Mouse (Mus musculus) cortical plate, adult 2 months (tissue): ENCODE measurements at regions not wholly inside any gene's neighbourhood (a gene's known extent, or its start where the extent isn't known, plus 50 kb on each side); places are given as distances from the start of the nearest gene placed in this dataset.

Experiments used
- H3K27ac ChIP-seq: fragments of 200-500 bp; 2 replicates; pipeline ENCODE4 v1.5.1; 2012; ENCODE audit warnings: low read length, control low read depth, inconsistent platforms; ENCODE audit not compliant: insufficient read depth
- H3K4me1 ChIP-seq: fragments of 200-500 bp; 2 replicates; pipeline ENCODE4 v1.6.1; 2011; ENCODE audit warnings: low read length; ENCODE audit not compliant: control insufficient read depth, insufficient read depth
- H3K4me3 ChIP-seq: fragments of 200-500 bp; 2 replicates; pipeline ENCODE4 v1.5.1; 2011; ENCODE audit warnings: mild to moderate bottlenecking, low read length, control low read depth; ENCODE audit not compliant: insufficient read depth
- CTCF ChIP-seq: fragments of 200-500 bp; IDR thresholded peaks from 2 replicates; pipeline ENCODE4 v1.5.1; 2011; ENCODE audit warnings: mild to moderate bottlenecking, control low read depth, low read length; ENCODE audit not compliant: insufficient read depth; ENCODE audit errors: extremely low read depth
- POLR2A ChIP-seq: fragments of 200-500 bp; IDR thresholded peaks from 2 replicates; pipeline ENCODE4 v1.6.1; 2011; ENCODE audit warnings: mild to moderate bottlenecking, low read length, control low read depth; ENCODE audit not compliant: insufficient read depth; ENCODE audit errors: extremely low read depth

DNA sequence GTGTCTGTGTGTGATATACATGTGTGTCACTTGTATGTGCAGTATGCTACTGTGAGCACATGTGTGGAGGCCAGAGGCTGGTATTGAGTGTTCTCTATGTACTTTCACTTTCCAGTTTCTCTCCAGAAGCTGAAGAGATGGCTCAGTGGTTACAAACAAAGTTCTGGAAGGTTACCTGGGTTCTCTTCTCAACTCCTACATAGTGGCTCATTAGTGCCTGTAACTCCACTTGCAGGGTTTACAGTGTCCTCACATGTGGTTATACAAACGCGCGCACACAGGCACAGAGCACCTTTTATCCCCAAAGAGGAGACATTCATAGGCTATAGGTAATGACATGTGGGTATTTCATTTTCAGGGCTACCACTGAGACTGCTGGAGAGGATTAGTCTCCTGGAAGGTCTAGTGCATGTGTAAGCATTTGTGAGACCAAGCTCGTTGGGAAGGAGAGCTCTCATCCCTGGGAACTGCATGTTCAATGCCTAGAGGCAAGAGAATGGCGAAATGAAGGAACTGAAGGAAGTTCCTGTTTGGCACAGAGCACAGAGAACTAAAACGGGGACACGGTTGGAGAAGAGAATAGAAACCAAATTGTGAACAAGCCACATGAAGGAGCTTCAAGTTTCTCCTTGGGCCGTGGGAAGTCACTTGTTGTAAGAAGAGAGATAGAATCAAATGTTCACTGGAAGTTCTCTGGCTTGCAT is 153.7 kb downstream of the Cog6 start:
- no peak overlapping the region for H3K27ac ChIP-seq
- TF ChIP-seq POLR2A: no peak
- no peak for TF ChIP-seq CTCF
- H3K4me1 ChIP-seq: no peaks in the 10 kb centered on the region
- H3K4me3 ChIP-seq: no peak overlapping the region

DNA sequence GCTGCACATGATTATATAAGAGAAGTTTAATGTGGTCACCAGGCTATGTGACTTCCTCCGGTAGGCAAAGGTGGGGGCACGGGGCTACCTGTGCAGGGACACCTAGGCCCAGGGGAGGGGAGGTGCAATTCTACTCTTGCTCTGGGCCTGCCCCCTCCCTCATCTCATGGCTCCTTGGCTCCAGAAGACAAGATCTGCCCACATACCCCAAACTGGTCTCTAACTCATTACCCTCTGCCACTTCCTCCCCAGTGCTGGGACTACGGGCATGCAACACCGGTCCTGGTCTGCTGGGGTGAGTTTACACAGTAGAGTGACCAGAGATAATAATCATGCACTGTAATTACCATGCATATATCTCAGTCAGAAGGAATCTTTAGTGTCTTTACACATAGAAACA is 155.0 kb downstream of the Cog6 start:
- Histone ChIP-seq H3K27ac (no peak overlapping the region), H3K4me1 (no peaks in the 10 kb centered on the region), H3K4me3 (no peak overlapping the region)
- no peak for TF ChIP-seq CTCF
- no peak for TF ChIP-seq POLR2A

DNA sequence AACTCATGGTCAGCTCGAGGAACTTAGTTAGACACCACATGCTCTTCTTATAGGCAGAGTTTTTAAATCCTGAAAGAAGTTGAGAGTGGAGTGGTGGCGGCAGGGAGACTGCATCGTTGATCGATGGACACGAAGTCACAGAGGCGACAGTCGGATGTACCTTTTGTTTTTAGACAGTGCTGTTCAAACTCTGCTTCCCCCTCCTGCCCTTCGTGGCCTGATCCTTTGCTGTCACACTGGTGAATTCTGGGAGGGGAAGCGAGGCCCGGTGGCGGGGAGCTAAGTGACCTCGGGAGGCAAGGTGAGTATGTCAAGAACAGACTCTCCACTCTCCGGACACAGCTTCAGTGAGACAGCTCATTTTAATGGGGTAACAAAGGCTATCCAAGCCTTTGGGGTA is 155.5 kb downstream of the Cog6 start:
- Histone ChIP-seq H3K27ac (no peak overlapping the region), H3K4me1 (no peaks in the 10 kb centered on the region), H3K4me3 (no peak overlapping the region)
- no peak for TF ChIP-seq CTCF

DNA sequence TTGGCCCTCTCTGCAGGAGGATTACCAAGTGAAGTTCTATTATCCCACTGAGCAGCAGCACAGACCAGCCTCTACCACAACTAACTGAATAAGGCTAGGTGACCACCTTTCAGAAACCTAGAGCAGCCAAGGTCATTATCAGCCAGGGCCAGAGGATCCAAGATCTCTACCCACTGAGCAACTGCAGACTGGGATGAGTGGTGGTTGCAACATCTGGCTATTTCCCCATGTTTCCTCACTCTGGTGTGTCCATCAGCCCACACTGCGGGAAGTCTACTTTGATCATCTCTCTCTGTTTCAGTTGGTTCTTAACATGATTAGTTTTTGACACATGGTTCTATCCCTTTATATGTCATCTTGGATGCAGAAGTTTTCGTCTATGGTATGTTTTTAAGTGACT is 157.2 kb downstream of the Cog6 start:
- no peak for TF ChIP-seq CTCF
- TF ChIP-seq POLR2A: no peak
- H3K4me3 ChIP-seq: no peak overlapping the region
- H3K4me1 ChIP-seq: no peaks in the 10 kb centered on the region
- H3K27ac ChIP-seq: no peak overlapping the region

DNA sequence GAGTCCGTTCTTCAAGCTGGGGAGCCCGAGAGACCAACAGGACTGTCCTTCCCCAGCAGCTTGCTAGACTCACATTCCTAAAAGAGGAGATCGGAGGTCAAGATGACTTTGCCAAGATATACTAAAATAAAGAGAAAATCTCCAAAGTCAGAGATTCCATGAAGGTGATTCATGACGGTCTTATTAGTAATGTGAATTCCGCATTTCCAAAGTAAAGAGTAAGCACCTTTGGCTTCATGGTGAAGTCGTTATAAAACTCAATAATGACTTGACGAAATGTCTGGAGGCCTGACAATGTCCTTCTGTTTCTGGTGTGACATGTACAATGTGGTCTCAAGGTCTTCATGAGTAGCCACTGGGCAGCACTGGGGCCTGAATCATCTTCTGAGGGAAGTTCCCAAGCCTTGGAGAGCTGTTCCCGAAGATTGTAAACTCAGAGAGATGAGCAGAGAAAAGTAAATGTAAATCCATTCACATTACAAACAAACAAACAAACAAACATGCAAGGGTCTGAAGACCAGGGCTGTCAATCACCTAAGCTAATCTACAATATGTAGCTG is 157.7 kb downstream of the Cog6 start:
- TF ChIP-seq POLR2A: no peak
- TF ChIP-seq CTCF: no peak
- Histone ChIP-seq H3K27ac (no peak overlapping the region), H3K4me3 (no peak overlapping the region)

DNA sequence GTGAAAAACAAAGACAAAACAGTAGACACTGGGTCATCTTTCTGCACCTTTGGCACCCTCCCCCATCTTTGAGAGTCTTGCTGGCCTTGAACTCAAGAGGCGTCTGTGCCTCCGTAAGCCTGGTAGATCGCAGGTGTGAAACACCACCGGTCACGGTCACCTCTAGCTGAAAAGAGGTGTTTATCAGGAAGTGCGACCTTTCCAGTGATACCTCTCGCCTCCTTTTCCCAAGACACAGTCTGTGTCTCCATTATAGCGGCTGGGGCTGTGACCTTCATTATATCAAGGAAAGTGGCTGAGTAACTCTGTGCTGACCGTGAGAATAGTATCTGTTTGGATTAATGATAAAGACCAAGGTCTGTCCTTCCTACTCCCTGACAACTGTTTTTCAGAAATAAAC is 158.8 kb downstream of the Cog6 start:
- Histone ChIP-seq H3K27ac (no peak overlapping the region), H3K4me3 (no peak overlapping the region), H3K4me1 (no peaks in the 10 kb centered on the region)
- TF ChIP-seq POLR2A (no peak), CTCF (no peak)

More for the DNA sequence above, 157.7 kb downstream of the Cog6 start:
- H3K4me1 ChIP-seq: no peaks in the 10 kb centered on the region

DNA sequence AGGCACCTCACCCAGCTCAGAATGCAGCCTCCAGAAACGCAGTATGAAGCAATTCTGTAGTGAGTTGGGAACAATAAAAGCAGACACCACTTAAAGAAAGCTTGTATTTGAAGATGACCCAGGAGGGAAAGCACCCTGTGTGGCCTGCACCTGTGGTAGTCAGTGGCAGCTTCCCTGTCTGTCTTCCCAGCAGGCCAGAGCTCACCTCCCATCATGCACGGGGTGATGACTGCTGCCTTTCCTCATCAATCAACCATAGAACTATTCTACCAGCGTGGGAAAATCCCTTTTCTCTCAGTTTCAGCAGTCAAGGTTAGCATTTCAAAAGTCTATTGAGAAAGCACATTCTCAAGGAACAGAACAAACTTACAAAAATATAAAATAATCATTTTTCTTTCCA is 160.0 kb downstream of the Cog6 start:
- no peaks in the 10 kb centered on the region for H3K4me1 ChIP-seq
- TF ChIP-seq POLR2A (no peak), CTCF (no peak)
- no peak overlapping the region for H3K27ac ChIP-seq

DNA sequence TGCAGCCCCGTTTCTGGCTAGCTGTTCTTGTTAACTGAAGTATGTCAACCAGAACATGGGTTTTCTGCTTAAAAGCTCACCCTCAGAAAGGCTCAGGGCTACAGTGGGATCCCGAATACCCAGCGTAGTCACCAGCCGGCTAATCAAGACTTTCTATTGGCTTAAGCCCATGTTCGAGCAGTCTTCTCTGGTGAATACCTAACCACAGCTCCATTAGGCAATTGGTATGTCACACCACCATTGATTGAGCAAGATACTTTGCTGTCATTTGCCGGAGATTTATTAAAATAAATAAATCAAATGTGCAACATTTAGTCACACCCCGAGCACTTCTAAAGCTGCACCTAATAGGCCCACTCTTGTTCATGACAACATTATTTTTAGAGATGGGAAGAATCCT is 162.5 kb downstream of the Cog6 start:
- TF ChIP-seq CTCF: no peak
- TF ChIP-seq POLR2A: no peak
- Histone ChIP-seq H3K4me3 (no peak overlapping the region), H3K4me1 (no peaks in the 10 kb centered on the region), H3K27ac (no peak overlapping the region)

More for the DNA sequence above, 160.0 kb downstream of the Cog6 start:
- H3K4me3 ChIP-seq: no peak overlapping the region

DNA sequence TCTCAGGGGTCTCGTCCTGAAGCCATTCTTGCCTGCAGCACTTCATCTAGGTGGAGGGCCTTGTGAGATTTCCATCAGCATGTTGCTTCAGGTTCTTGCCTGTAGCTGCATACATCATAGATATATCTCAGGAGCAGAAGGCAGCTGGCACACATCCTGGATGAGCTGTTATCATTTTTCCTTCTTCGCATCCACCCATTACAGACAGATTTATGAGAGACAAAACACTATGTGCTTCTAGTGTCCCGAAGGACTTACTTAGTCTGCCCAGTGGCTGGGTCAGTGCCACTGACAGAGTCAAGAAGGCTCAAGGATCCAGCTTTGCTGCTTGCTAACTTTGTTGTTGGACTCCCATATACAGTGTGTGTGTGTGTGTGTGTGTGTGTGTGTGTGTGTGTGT is 163.9 kb downstream of the Cog6 start:
- Histone ChIP-seq H3K27ac (no peak overlapping the region), H3K4me3 (no peak overlapping the region), H3K4me1 (no peaks in the 10 kb centered on the region)
- TF ChIP-seq POLR2A (no peak), CTCF (no peak)

DNA sequence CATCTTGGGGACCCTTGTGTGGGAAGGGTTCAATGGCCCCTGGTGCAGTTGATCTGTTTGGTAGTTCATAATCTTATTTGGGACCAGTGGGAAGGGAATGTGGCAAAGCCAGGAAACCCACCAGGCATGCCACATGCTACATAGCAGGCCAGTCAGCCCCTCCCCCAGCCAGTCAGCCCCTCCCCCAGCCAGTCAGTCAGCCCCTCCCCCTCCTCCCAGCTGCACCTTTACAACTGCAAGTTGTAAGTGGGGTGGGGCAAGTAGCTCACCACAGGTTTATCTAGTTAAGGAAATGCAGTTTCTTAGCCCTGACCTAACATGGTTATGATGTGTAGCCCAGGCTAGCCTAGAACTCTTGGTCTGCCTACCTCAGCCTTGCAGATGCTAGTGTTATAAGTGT is 171.9 kb downstream of the Cog6 start:
- TF ChIP-seq CTCF (no peak), POLR2A (no peak)

More for the DNA sequence above, 171.9 kb downstream of the Cog6 start:
- Histone ChIP-seq H3K4me1 (no peaks in the 10 kb centered on the region), H3K4me3 (no peak overlapping the region), H3K27ac (no peak overlapping the region)
